Mouse (Mus musculus): ENCODE measurements at regions not wholly inside any gene's neighbourhood (a gene's known extent, or its start where the extent isn't known, plus 50 kb on each side); places are given as distances from the start of the nearest gene placed in this dataset.

GRCm38 (mm10) chr13:106691787-106692571 is 244.8 kb downstream of the Ipo11 start:
- no peak for ATAC-seq (ENCODE audit: insufficient read depth)
- Histone ChIP-seq H3K36me3 (replicated peaks; ENCODE audit: control insufficient read depth, insufficient read depth, low read depth) (no peaks in the 10 kb centered on the region), H3K27ac (no peak overlapping the region), H3K4me1 (replicated peaks; ENCODE audit: control insufficient read depth in 2 of 2, insufficient read depth in 2 of 2, low read length in 1 of 2) (no peaks in the 10 kb centered on the region), H3K9ac (replicated peaks) (no peak overlapping the region), H3K4me3 (ENCODE audit: insufficient read depth in 1 of 2, low read depth in 2 of 2, low read length in 2 of 2) (no peak overlapping the region), H3K9me3 (ENCODE audit: control insufficient read depth, low read length) (no peaks in the 10 kb centered on the region), H3K4me2 (ENCODE audit: low read depth) (peak overlapping the region; percentile 13; the same call in 1 of the 2 replicates), H3K27me3 (ENCODE audit: control insufficient read depth, insufficient read depth, low read length) (no peaks in the 10 kb centered on the region)
- WGBS (ENCODE audit: insufficient replicate concordance) = 52% methylated on average over 10 of the region's 10 CpGs
- no peak for DNase-seq (ENCODE audit: low read depth in 3 of 3, low spot score in 3 of 3)
- TF ChIP-seq EP300 (IDR thresholded peaks at IDR 0.05; ENCODE audit: low read depth) = no peak
- no peak for TF ChIP-seq CTCF (IDR thresholded peaks at IDR 0.05; ENCODE audit: low read depth)

- no peaks in the 10 kb centered on the region for H3K27me3 ChIP-seq (ENCODE audit: control insufficient read depth, insufficient read depth, low read length)
- TF ChIP-seq CTCF (IDR thresholded peaks at IDR 0.05; ENCODE audit: low read depth) = no peak
- no peak for TF ChIP-seq EP300 (IDR thresholded peaks at IDR 0.05; ENCODE audit: low read depth)
- no peak overlapping the region for H3K4me3 ChIP-seq (ENCODE audit: insufficient read depth in 1 of 2, low read depth in 2 of 2, low read length in 2 of 2)
Measured at GRCm38 (mm10) chr13:106690125-106690524, 246.6 kb downstream of the Ipo11 start.

GRCm38 (mm10) chr13:106689618-106690017 is 247.1 kb downstream of the Ipo11 start:
- H3K36me3 ChIP-seq (replicated peaks; ENCODE audit: control insufficient read depth, insufficient read depth, low read depth) = no peaks in the 10 kb centered on the region
- no peak overlapping the region for H3K27ac ChIP-seq
- ATAC-seq (ENCODE audit: insufficient read depth) (no peak), DNase-seq (ENCODE audit: low read depth in 3 of 3, low spot score in 3 of 3) (no peak)
- WGBS (ENCODE audit: insufficient replicate concordance) = 49% methylated on average over 2 of the region's 2 CpGs
- no peaks in the 10 kb centered on the region for H3K27me3 ChIP-seq (ENCODE audit: control insufficient read depth, insufficient read depth, low read length)
- H3K4me1 ChIP-seq (replicated peaks; ENCODE audit: control insufficient read depth in 2 of 2, insufficient read depth in 2 of 2, low read length in 1 of 2) = no peaks in the 10 kb centered on the region
- H3K4me2 ChIP-seq (ENCODE audit: low read depth) = no peak overlapping the region
- H3K9me3 ChIP-seq (ENCODE audit: control insufficient read depth, low read length) = no peaks in the 10 kb centered on the region
- no peak overlapping the region for H3K9ac ChIP-seq (replicated peaks)
- TF ChIP-seq CTCF (IDR thresholded peaks at IDR 0.05; ENCODE audit: low read depth) = no peak
- no peak for TF ChIP-seq EP300 (IDR thresholded peaks at IDR 0.05; ENCODE audit: low read depth)
- H3K4me3 ChIP-seq (ENCODE audit: insufficient read depth in 1 of 2, low read depth in 2 of 2, low read length in 2 of 2) = no peak overlapping the region

More at GRCm38 (mm10) chr13:106690125-106690524, 246.6 kb downstream of the Ipo11 start:
- Histone ChIP-seq H3K9ac (replicated peaks) (no peak overlapping the region), H3K4me2 (ENCODE audit: low read depth) (no peak overlapping the region), H3K36me3 (replicated peaks; ENCODE audit: control insufficient read depth, insufficient read depth, low read depth) (no peaks in the 10 kb centered on the region), H3K27ac (no peak overlapping the region), H3K9me3 (ENCODE audit: control insufficient read depth, low read length) (no peaks in the 10 kb centered on the region), H3K4me1 (replicated peaks; ENCODE audit: control insufficient read depth in 2 of 2, insufficient read depth in 2 of 2, low read length in 1 of 2) (no peaks in the 10 kb centered on the region)
- DNase-seq (ENCODE audit: low read depth in 3 of 3, low spot score in 3 of 3) = no peak
- WGBS (ENCODE audit: insufficient replicate concordance) = 50% methylated on average over 3 of the region's 3 CpGs
- ATAC-seq (ENCODE audit: insufficient read depth) = no peak

GRCm38 (mm10) chr13:106689051-106689450 is 247.7 kb downstream of the Ipo11 start:
- H3K4me1 ChIP-seq (replicated peaks; ENCODE audit: control insufficient read depth in 2 of 2, insufficient read depth in 2 of 2, low read length in 1 of 2) = no peaks in the 10 kb centered on the region
- H3K27me3 ChIP-seq (ENCODE audit: control insufficient read depth, insufficient read depth, low read length) = no peaks in the 10 kb centered on the region
- no peak overlapping the region for H3K9ac ChIP-seq (replicated peaks)
- H3K36me3 ChIP-seq (replicated peaks; ENCODE audit: control insufficient read depth, insufficient read depth, low read depth) = no peaks in the 10 kb centered on the region
- no peak overlapping the region for H3K4me2 ChIP-seq (ENCODE audit: low read depth)
- no peak overlapping the region for H3K27ac ChIP-seq
- 70% methylated on average over 8 of the region's 8 CpGs for WGBS (ENCODE audit: insufficient replicate concordance)
- H3K4me3 ChIP-seq (ENCODE audit: insufficient read depth in 1 of 2, low read depth in 2 of 2, low read length in 2 of 2) = no peak overlapping the region
- no peak for TF ChIP-seq CTCF (IDR thresholded peaks at IDR 0.05; ENCODE audit: low read depth)
- ATAC-seq (ENCODE audit: insufficient read depth) (no peak), DNase-seq (ENCODE audit: low read depth in 3 of 3, low spot score in 3 of 3) (no peak)
- H3K9me3 ChIP-seq (ENCODE audit: control insufficient read depth, low read length) = no peaks in the 10 kb centered on the region

GRCm38 (mm10) chr13:106669665-106670064 is 267.1 kb downstream of the Ipo11 start:
- WGBS (ENCODE audit: insufficient replicate concordance) = 57% methylated on average over 5 of the region's 5 CpGs

More at GRCm38 (mm10) chr13:106669665-106670064, 267.1 kb downstream of the Ipo11 start:
- Histone ChIP-seq H3K9ac (replicated peaks) (no peak overlapping the region), H3K27ac (no peak overlapping the region), H3K4me1 (replicated peaks; ENCODE audit: control insufficient read depth in 2 of 2, insufficient read depth in 2 of 2, low read length in 1 of 2) (no peaks in the 10 kb centered on the region), H3K9me3 (ENCODE audit: control insufficient read depth, low read length) (no peaks in the 10 kb centered on the region), H3K4me2 (ENCODE audit: low read depth) (no peak overlapping the region), H3K27me3 (ENCODE audit: control insufficient read depth, insufficient read depth, low read length) (no peaks in the 10 kb centered on the region), H3K4me3 (ENCODE audit: insufficient read depth in 1 of 2, low read depth in 2 of 2, low read length in 2 of 2) (no peak overlapping the region), H3K36me3 (replicated peaks; ENCODE audit: control insufficient read depth, insufficient read depth, low read depth) (no peaks in the 10 kb centered on the region)
- TF ChIP-seq EP300 (IDR thresholded peaks at IDR 0.05; ENCODE audit: low read depth) (no peak), CTCF (IDR thresholded peaks at IDR 0.05; ENCODE audit: low read depth) (no peak)
- DNase-seq (ENCODE audit: low read depth in 3 of 3, low spot score in 3 of 3) (no peak), ATAC-seq (ENCODE audit: insufficient read depth) (no peak)

Measured in liver, embryonic 14.5 days (tissue).